Mouse (Mus musculus) small intestine, adult 2 months (tissue): ENCODE data around the gene Lrig1. TPM values are rescaled to one million over a fixed set of nuclear protein-coding genes. Genes with fewer than 3 reads are reported as not detected.
A peak's percentile ranks its signal among the peaks of the same experiment; 100 is the strongest.

Experiments
- H3K27ac ChIP-seq: fragments of 200-500 bp; 2 replicates; pipeline ENCODE4 v1.5.1; 2012; ENCODE audit warnings: low read depth, low read length, control low read depth, inconsistent platforms; ENCODE audit not compliant: insufficient read depth
- H3K27me3 ChIP-seq: fragments of 200-500 bp; 2 replicates; pipeline ENCODE4 v1.6.1; 2012; ENCODE audit warnings: mild to moderate bottlenecking, moderate library complexity, low read length, inconsistent platforms; ENCODE audit not compliant: control insufficient read depth, insufficient read depth
- H3K36me3 ChIP-seq: fragments of 200-500 bp; 2 replicates; pipeline ENCODE4 v1.6.1; 2012; ENCODE audit warnings: mild to moderate bottlenecking, low read length, control low read depth, inconsistent platforms; ENCODE audit not compliant: control insufficient read depth, insufficient read depth
- H3K4me1 ChIP-seq: fragments of 200-500 bp; 2 replicates; pipeline ENCODE4 v1.6.1; 2012; ENCODE audit warnings: low read length, inconsistent platforms, mixed read lengths; ENCODE audit not compliant: control insufficient read depth, insufficient read depth, insufficient read length
- H3K4me3 ChIP-seq: fragments of 200-500 bp; 2 replicates; pipeline ENCODE4 v1.5.1; 2012; ENCODE audit warnings: low read depth, mild to moderate bottlenecking, control low read depth, inconsistent platforms, low read length, moderate library complexity
- CTCF ChIP-seq: fragments of 200-500 bp; IDR thresholded peaks from 2 replicates; pipeline ENCODE4 v1.5.1; 2012; ENCODE audit warnings: low read depth, mild to moderate bottlenecking, control low read depth, inconsistent platforms, low read length, moderate library complexity, mixed read lengths; ENCODE audit not compliant: insufficient replicate concordance, insufficient read length; ENCODE audit errors: extremely low read depth
- POLR2A ChIP-seq: fragments of 200-500 bp; IDR thresholded peaks from 2 replicates; pipeline ENCODE4 v1.6.1; 2012; ENCODE audit warnings: low read depth, mild to moderate bottlenecking, control low read depth, inconsistent platforms, low read length, moderate library complexity
- WGBS: fragments of 180-500 bp; shearing (Covaris S2); methylation state at CpG from one replicate; pipeline ENCODE4 v1.1.7; 2018; 5-methylcytosine and 5-hydroxymethylcytosine counted together
- polyA plus RNA-seq: library from polyadenylated mRNA; depleted of rRNA; stranded (reverse); fragments of >200 nt; gene quantifications from 2 replicates; pipeline ENCODE4 v1.2.3, GENCODE M21; 2012

The Lrig1 gene
- polyA plus RNA-seq, 1 experiment, result 29.8 TPM

- no peak overlapping the region for H3K4me3 ChIP-seq
- no peak overlapping the region for H3K27ac ChIP-seq
- H3K4me1 ChIP-seq, result peaks cover 8% of the 10 kb centered on the region; the same call in 1 of the 2 replicates
- H3K27me3 ChIP-seq, result no peaks in the 10 kb centered on the region
- 27% methylated on average over 1 of the region's 1 CpGs for WGBS
- H3K36me3 ChIP-seq, result no peaks in the 10 kb centered on the region
- TF ChIP-seq POLR2A, result no peak
- TF ChIP-seq CTCF, result no peak
Observed at GRCm38 (mm10) chr6:94709150-94709549, 9.2 kb upstream of the Lrig1 start.

- 64% methylated on average over 5 of the region's 5 CpGs for WGBS
- Histone ChIP-seq H3K4me1 (peaks cover 8% of the 10 kb centered on the region; the same call in 1 of the 2 replicates), H3K36me3 (no peaks in the 10 kb centered on the region), H3K4me3 (no peak overlapping the region), H3K27me3 (no peaks in the 10 kb centered on the region), H3K27ac (no peak overlapping the region)
- TF ChIP-seq CTCF, result no peak
- no peak for TF ChIP-seq POLR2A
Observed at GRCm38 (mm10) chr6:94707254-94707653, 7.3 kb upstream of the Lrig1 start.

- H3K27me3 ChIP-seq, result no peaks in the 10 kb centered on the region
- no peaks in the 10 kb centered on the region for H3K36me3 ChIP-seq
- H3K4me3 ChIP-seq, result no peak overlapping the region
- TF ChIP-seq POLR2A (no peak), CTCF (no peak)
- H3K4me1 ChIP-seq, result peaks cover 8% of the 10 kb centered on the region; the same call in 1 of the 2 replicates
- no peak overlapping the region for H3K27ac ChIP-seq
- 76% methylated on average over 1 of the region's 1 CpGs for WGBS
Observed at GRCm38 (mm10) chr6:94705931-94706330, 6.0 kb upstream of the Lrig1 start.

GRCm38 (mm10) chr6:94702993-94703392 lies 3.0 kb upstream of the Lrig1 start:
- Histone ChIP-seq H3K36me3 (no peaks in the 10 kb centered on the region), H3K4me3 (no peak overlapping the region), H3K27ac (no peak overlapping the region), H3K27me3 (no peaks in the 10 kb centered on the region), H3K4me1 (no peaks in the 10 kb centered on the region; the same call in 1 of the 2 replicates)
- TF ChIP-seq POLR2A (no peak), CTCF (no peak)
- 91% methylated on average over 6 of the region's 6 CpGs for WGBS

GRCm38 (mm10) chr6:94701071-94701470 lies 1.1 kb upstream of the Lrig1 start:
- H3K4me1 ChIP-seq, result peaks cover 2% of the 10 kb centered on the region
- H3K27ac ChIP-seq, result peak overlapping the region; percentile 89
- H3K36me3 ChIP-seq, result no peaks in the 10 kb centered on the region
- H3K27me3 ChIP-seq, result no peaks in the 10 kb centered on the region
- H3K4me3 ChIP-seq, result peak overlapping the region; percentile 37
- TF ChIP-seq CTCF (peak; percentile 39; the same call in 1 of the 2 replicates), POLR2A (no peak)
- under 1% methylated on average over 18 of the region's 18 CpGs for WGBS

- 0% methylated on average over 8 of the region's 8 CpGs for WGBS
- no peaks in the 10 kb centered on the region for H3K27me3 ChIP-seq
- TF ChIP-seq CTCF (no peak), POLR2A (no peak)
- H3K27ac ChIP-seq, result peak overlapping the region; percentile 89
- H3K4me3 ChIP-seq, result peak overlapping the region; percentile 37; the same call in 1 of the 2 replicates
- no peaks in the 10 kb centered on the region for H3K36me3 ChIP-seq
- peaks cover 2% of the 10 kb centered on the region for H3K4me1 ChIP-seq
Observed at GRCm38 (mm10) chr6:94700612-94701011, 654 bp upstream of the Lrig1 start.

GRCm38 (mm10) chr6:94699173-94699987 lies 578 bp downstream of the Lrig1 start:
- TF ChIP-seq POLR2A (no peak), CTCF (no peak)
- Histone ChIP-seq H3K4me3 (peak overlapping the region; percentile 94), H3K27me3 (no peaks in the 10 kb centered on the region), H3K36me3 (no peaks in the 10 kb centered on the region), H3K4me1 (peaks cover 9% of the 10 kb centered on the region), H3K27ac (peak overlapping the region; percentile 60)
- under 1% methylated on average over 95 of the region's 95 CpGs for WGBS
